Mouse (Mus musculus) forebrain, embryonic 15.5 days (tissue): ENCODE measurements around the gene Osbpl2. TPM values are rescaled to one million over a fixed set of nuclear protein-coding genes. Genes with fewer than 3 reads are reported as not detected.

Experiments used
- ATAC-seq: fragments of 200-750 bp; cut with Nextera tagmentation; replicated peaks from 2 replicates; pipeline ENCODE4 v1.8.0; 2017; ENCODE audit warnings: mild to moderate bottlenecking, moderate TSS enrichment, moderate library complexity
- H3K27ac ChIP-seq: fragments of 300-500 bp; sonication (generic); replicated peaks from 2 replicates; pipeline ENCODE4 v1.5.1; 2015; ENCODE audit warnings: mild to moderate bottlenecking, inconsistent platforms
- H3K27me3 ChIP-seq: fragments of 300-500 bp; sonication (generic); 2 replicates; pipeline ENCODE4 v1.6.1; 2015; ENCODE audit warnings: inconsistent platforms
- H3K36me3 ChIP-seq: fragments of 300-500 bp; sonication (generic); 2 replicates; pipeline ENCODE4 v1.6.1; 2015; ENCODE audit warnings: mild to moderate bottlenecking, inconsistent platforms
- H3K4me1 ChIP-seq: fragments of 300-500 bp; sonication (generic); 2 replicates; pipeline ENCODE4 v1.6.1; 2015; ENCODE audit warnings: inconsistent platforms
- H3K4me2 ChIP-seq: fragments of 300-500 bp; sonication (generic); replicated peaks from 2 replicates; pipeline ENCODE4 v1.6.1; 2015; ENCODE audit warnings: mild to moderate bottlenecking, inconsistent platforms
- H3K4me3 ChIP-seq: fragments of 300-500 bp; sonication (generic); 2 replicates; pipeline ENCODE4 v1.5.1; 2015; ENCODE audit warnings: mild to moderate bottlenecking, inconsistent platforms
- H3K9ac ChIP-seq: fragments of 300-500 bp; sonication (generic); replicated peaks from 2 replicates; pipeline ENCODE4 v1.6.1; 2015; ENCODE audit warnings: mild to moderate bottlenecking, inconsistent platforms
- H3K9me3 ChIP-seq: fragments of 300-500 bp; sonication (generic); 2 replicates; pipeline ENCODE4 v1.6.1; 2016; ENCODE audit warnings: inconsistent platforms
- WGBS: fragments of 180-500 bp; shearing (Covaris S2); methylation state at CpG from one replicate; pipeline ENCODE4 v1.1.7; 2015; ENCODE audit warnings: mixed read lengths; 5-methylcytosine and 5-hydroxymethylcytosine counted together
- polyA plus RNA-seq: library from polyadenylated mRNA; unstranded; fragments of >200 nt; fragmentation: Nextera tagmentation; extraction: Ambion mirVana; gene quantifications from 2 replicates; pipeline ENCODE4 v1.2.1, GENCODE M21; 2015

Osbpl2 gene
- polyA plus RNA-seq, 1 experiment from 2014 or later = 67.3 TPM

DNA sequence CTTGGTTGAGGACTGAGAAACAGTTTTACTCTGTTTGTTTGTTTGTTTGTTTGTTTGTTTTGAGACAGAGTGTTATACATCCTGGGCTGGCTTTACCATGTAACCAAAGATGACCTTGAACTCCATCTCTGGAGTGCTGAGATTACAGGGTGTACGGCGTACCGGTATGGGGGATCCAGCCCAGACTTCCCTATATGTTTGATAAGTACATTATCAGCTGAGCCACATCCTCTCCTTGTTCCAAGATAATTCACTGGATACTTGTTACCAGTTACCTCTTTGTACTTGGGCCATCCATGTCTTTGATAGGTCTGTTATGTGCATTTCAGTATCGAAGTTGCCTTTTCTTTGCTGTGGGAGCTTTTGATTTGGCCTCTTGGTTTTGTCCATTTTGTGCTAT, 14.1 kb downstream of the Osbpl2 start:
- H3K9me3 ChIP-seq = no peaks in the 10 kb centered on the region
- H3K4me2 ChIP-seq = no peak overlapping the region
- H3K36me3 ChIP-seq = 0 out of 2 replicates have a peak, but pooled peaks cover 3% of the 10 kb centered on the region
- no peak overlapping the region for H3K4me3 ChIP-seq
- 96% methylated on average over 4 of the region's 4 CpGs for WGBS
- H3K4me1 ChIP-seq = no peaks in the 10 kb centered on the region
- H3K9ac ChIP-seq = no peak overlapping the region
- no peak overlapping the region for H3K27ac ChIP-seq
- no peak for ATAC-seq
- no peaks in the 10 kb centered on the region for H3K27me3 ChIP-seq

DNA sequence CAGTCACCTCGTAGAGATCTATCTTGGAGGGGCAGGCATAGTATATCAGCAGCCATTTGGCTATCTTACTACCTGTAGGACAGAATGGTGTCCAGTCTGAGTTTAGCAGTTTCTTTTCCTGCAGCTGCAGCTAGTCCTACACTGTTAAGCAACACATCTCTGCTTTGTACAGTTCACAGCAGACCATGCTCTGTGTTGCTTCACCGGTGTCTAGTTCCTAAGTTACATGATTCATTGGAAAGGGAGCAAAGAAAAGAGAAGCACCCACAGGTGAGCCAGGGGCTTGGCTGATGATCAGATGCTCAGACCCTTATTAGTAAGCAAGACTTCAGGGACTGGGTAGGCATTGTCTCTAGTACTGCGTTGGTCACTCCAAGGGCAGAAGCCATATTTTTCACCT, 14.8 kb downstream of the Osbpl2 start:
- H3K4me3 ChIP-seq = no peak overlapping the region
- H3K27ac ChIP-seq = no peak overlapping the region
- no peaks in the 10 kb centered on the region for H3K27me3 ChIP-seq
- no peak overlapping the region for H3K9ac ChIP-seq
- H3K4me1 ChIP-seq = no peaks in the 10 kb centered on the region
- H3K4me2 ChIP-seq = no peak overlapping the region
- H3K36me3 ChIP-seq = 0 out of 2 replicates have a peak, but pooled peaks cover 8% of the 10 kb centered on the region
- ATAC-seq = no peak
- WGBS = 83% methylated on average over 3 of the region's 3 CpGs
- H3K9me3 ChIP-seq = no peaks in the 10 kb centered on the region

DNA sequence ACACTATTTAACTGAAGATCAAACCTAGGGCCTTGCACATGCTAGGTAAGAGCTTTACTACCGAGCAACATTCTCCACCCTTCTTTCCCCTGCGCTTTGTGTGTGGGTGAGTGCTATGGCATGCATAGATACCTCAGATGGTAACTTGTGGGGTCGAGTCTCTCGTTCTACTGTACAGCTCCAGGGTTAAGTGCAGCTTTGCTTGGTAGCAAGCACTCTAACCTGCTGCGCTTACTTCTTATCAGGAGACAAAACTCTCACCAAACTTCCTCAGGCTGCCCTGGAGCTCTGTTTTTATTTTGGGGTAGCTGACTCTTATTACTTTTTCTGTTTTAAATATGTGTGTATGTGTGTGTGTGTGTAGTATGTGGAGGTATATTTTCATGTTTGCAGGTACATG, 16.3 kb downstream of the Osbpl2 start:
- WGBS = 88% methylated on average over 5 of the region's 5 CpGs

DNA sequence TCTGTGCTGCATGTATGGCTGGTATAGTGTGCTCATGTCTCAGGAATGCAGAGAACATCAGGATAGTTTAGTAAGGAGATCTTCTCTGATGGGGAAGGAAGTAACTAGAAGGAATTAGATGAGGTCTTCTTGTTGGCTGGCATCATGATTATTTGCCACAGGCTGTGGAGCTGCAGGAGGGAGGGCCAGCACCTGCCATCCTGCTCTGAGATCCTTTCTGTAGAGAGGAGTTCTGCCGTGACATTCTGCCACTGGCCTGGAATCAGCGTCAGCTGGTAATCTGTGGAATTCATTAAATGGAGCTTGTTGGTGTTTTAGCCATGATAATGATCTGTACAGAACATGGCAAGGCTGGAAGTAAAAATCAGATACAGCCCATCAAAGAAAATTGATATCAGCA, 27.0 kb downstream of the Osbpl2 start:
- Histone ChIP-seq H3K9me3 (no peaks in the 10 kb centered on the region), H3K9ac (no peak overlapping the region), H3K27ac (no peak overlapping the region), H3K4me2 (no peak overlapping the region), H3K4me3 (no peak overlapping the region), H3K36me3 (peaks cover 60% of the 10 kb centered on the region), H3K4me1 (no peaks in the 10 kb centered on the region), H3K27me3 (no peaks in the 10 kb centered on the region)
- no peak for ATAC-seq
- WGBS = 84% methylated on average over 2 of the region's 2 CpGs

More for the DNA sequence above, 16.3 kb downstream of the Osbpl2 start:
- Histone ChIP-seq H3K9ac (no peak overlapping the region), H3K27me3 (no peaks in the 10 kb centered on the region), H3K36me3 (peaks cover 14% of the 10 kb centered on the region; the same call in 1 of the 2 replicates), H3K4me1 (no peaks in the 10 kb centered on the region), H3K27ac (no peak overlapping the region), H3K4me2 (no peak overlapping the region), H3K4me3 (no peak overlapping the region), H3K9me3 (no peaks in the 10 kb centered on the region)
- no peak for ATAC-seq

DNA sequence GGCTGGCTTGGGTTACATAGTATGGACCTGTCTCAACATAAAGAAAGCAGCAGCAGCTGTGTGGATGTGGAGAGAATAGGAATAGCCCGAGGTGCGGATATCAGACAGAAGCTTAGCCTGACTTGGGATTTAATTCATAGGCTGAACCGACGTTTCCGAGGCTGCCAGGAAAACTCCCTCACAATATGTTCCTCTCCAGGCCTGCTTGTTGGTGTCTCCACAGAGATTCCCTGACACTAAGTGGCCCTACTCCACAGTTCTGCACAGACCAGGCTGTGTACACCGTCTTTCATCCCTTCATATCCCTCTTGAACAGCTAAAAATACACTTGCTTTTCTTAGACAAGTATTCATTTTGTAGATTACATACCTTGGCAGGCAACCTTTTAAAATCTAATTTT, 28.3 kb downstream of the Osbpl2 start:
- peaks cover 59% of the 10 kb centered on the region for H3K36me3 ChIP-seq
- H3K27ac ChIP-seq = no peak overlapping the region
- H3K27me3 ChIP-seq = no peaks in the 10 kb centered on the region
- ATAC-seq = no peak
- H3K9ac ChIP-seq = no peak overlapping the region
- H3K4me1 ChIP-seq = no peaks in the 10 kb centered on the region
- H3K4me2 ChIP-seq = no peak overlapping the region
- no peaks in the 10 kb centered on the region for H3K9me3 ChIP-seq
- WGBS = 87% methylated on average over 6 of the region's 6 CpGs
- no peak overlapping the region for H3K4me3 ChIP-seq

DNA sequence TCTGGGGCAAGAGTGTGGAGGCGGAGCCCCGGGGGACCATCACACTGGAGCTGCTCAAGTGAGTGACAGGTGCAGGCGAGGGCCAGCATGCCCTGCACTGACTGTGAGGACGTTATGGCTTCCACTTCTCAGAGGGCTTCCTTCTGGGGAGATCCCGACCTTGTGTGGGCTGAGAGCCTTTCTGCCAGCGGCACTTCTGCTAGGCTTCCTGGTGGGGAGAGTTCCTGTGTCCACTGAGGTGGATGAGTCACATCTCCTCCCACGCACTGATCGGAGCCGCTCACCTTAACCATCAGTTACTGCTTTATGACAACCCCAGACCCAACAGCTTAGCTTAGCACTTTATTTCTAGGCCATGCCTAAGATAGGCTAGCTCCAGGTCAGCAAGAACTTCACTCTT, 29.4 kb downstream of the Osbpl2 start:
- Histone ChIP-seq H3K4me2 (no peak overlapping the region), H3K4me3 (no peak overlapping the region), H3K9me3 (no peaks in the 10 kb centered on the region), H3K4me1 (no peaks in the 10 kb centered on the region), H3K9ac (no peak overlapping the region), H3K27me3 (no peaks in the 10 kb centered on the region), H3K36me3 (peaks cover 64% of the 10 kb centered on the region), H3K27ac (no peak overlapping the region)
- ATAC-seq = no peak
- WGBS = 91% methylated on average over 9 of the region's 9 CpGs

DNA sequence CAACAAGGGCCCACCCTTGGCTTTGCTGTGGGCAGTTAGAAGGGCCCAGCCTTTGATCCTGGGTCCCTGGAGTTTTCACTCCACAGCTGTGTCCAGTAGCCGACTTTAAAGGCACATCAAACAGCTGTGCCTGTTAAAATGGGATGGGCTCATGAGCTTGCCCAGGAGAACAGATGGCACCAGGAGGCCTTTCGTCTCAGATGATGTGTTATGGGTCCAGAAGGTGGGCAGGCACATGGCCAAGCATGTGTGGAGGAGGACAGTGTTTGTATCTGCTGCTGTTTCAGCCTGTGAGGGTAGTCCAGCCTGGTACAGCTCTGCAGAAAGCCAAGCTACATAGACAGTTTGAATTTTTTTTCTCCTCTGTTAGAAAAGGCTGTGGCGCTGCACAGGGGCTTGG, 35.7 kb downstream of the Osbpl2 start:
- WGBS = 72% methylated on average over 3 of the region's 3 CpGs
- Histone ChIP-seq H3K9me3 (no peaks in the 10 kb centered on the region), H3K4me1 (no peaks in the 10 kb centered on the region), H3K4me2 (no peak overlapping the region), H3K9ac (no peak overlapping the region), H3K4me3 (no peak overlapping the region), H3K36me3 (peaks cover 70% of the 10 kb centered on the region), H3K27ac (no peak overlapping the region), H3K27me3 (no peaks in the 10 kb centered on the region)
- ATAC-seq = no peak

DNA sequence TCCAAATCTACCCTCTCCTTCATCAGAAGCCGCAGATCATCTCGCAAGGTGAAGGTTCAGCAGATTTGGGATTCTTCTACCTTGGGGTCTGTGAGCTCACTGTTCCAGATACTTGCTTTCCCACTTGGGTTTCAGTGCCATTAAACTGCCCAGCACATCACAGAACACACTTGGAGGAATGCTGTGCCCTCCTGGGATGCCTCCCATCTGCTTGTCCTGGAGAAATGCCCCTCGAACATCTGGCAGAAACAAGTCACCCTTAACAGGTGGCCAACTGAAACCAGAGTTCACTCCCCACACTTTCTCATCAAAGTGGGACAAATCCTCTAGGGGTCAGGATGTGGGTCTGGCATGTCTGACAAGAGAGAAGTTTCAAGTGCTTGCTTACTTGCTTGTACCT, 39.5 kb downstream of the Osbpl2 start:
- Histone ChIP-seq H3K9ac (no peak overlapping the region), H3K27ac (no peak overlapping the region), H3K36me3 (peaks cover 81% of the 10 kb centered on the region), H3K4me3 (no peak overlapping the region), H3K27me3 (no peaks in the 10 kb centered on the region), H3K9me3 (no peaks in the 10 kb centered on the region), H3K4me2 (no peak overlapping the region), H3K4me1 (no peaks in the 10 kb centered on the region)
- ATAC-seq = no peak
- WGBS = 92% methylated on average over 3 of the region's 3 CpGs

DNA sequence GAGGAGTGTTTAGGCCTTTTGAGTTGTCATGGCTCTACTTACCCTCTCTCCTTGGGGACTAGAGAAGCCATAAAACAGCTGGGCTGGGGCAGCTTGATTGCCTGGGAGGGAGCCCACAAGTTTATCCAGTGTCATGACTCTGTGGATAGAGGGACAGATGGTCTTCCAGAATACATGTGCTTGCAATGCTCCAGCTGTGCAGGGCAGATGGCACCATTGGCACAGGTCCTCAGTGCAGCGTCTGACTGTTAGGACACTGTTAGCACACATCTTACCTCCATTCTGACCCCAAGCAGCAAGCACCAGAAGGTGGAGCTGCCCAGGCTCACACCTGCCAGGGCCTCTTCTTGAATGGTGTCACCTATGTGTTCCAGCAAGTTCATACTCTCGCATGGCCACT, 46.7 kb downstream of the Osbpl2 start:
- H3K27me3 ChIP-seq = no peaks in the 10 kb centered on the region
- H3K36me3 ChIP-seq = peaks cover 33% of the 10 kb centered on the region
- no peaks in the 10 kb centered on the region for H3K9me3 ChIP-seq
- no peak overlapping the region for H3K27ac ChIP-seq
- ATAC-seq = no peak
- no peak overlapping the region for H3K4me2 ChIP-seq
- no peak overlapping the region for H3K9ac ChIP-seq
- WGBS = 85% methylated on average over 2 of the region's 2 CpGs
- no peak overlapping the region for H3K4me3 ChIP-seq
- peaks cover 5% of the 10 kb centered on the region for H3K4me1 ChIP-seq

DNA sequence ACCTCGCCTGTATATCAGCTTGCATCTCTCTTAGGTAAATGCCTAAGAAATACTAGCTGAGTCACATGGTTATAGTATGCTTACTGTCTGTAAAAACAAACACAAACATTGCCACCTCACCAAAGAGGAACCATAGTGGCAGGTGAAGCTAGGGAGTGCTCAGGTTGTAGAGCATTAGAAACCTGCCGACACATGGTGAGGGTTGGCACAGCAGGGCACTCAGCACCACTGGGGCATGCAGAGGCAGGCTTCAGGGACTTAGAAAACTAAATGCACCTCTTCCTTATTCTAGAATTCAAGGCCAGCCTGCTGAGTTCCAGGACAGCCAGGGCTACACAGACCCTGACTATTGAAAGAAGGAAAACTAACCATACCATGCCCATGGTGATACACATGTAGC, 47.8 kb downstream of the Osbpl2 start:
- Histone ChIP-seq H3K4me1 (peaks cover 8% of the 10 kb centered on the region), H3K4me2 (no peak overlapping the region)
- 88% methylated on average over 2 of the region's 2 CpGs for WGBS

DNA sequence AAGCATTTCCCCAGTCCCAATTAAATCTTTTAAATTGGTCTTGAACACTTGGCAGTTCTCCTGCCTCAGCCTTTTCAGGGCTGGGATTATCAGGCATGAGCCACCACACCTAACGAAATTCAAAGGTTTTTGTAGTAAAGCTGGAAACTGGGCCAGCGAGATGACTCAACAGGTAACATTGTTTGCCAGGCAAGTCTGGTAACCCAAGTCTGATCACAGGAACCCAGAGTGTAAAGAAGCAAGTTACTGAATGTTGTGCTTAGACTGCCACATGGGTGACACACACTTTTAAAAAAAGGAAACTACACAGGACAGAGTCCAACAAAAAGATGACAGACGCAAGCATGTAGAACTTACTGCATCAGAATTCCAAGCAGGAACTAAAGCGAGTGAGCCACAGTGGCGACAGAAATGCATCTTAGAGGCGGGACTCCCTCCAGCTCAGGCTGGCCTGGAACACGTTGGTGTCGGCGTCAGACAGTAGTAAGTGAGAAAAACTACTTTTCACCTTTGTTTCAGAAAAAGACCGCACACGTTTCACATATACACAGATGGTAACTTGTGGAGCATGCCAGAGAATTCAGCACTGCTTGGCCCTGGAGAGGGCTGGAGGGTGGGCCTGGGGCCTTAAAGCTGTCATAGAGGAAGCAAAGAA, 51.2 kb downstream of the Osbpl2 start:
- Histone ChIP-seq H3K9ac (no peak overlapping the region), H3K4me1 (peaks cover 24% of the 10 kb centered on the region), H3K4me2 (no peak overlapping the region), H3K4me3 (no peak overlapping the region), H3K27me3 (no peaks in the 10 kb centered on the region), H3K27ac (peak overlapping the region; percentile 68), H3K36me3 (peaks cover 14% of the 10 kb centered on the region), H3K9me3 (no peaks in the 10 kb centered on the region)
- WGBS = 71% methylated on average over 11 of the region's 11 CpGs
- ATAC-seq = no peak

More for the DNA sequence above, 47.8 kb downstream of the Osbpl2 start:
- no peaks in the 10 kb centered on the region for H3K27me3 ChIP-seq
- H3K4me3 ChIP-seq = no peak overlapping the region
- no peak overlapping the region for H3K27ac ChIP-seq
- H3K9ac ChIP-seq = no peak overlapping the region
- no peak for ATAC-seq
- peaks cover 24% of the 10 kb centered on the region for H3K36me3 ChIP-seq
- H3K9me3 ChIP-seq = no peaks in the 10 kb centered on the region

DNA sequence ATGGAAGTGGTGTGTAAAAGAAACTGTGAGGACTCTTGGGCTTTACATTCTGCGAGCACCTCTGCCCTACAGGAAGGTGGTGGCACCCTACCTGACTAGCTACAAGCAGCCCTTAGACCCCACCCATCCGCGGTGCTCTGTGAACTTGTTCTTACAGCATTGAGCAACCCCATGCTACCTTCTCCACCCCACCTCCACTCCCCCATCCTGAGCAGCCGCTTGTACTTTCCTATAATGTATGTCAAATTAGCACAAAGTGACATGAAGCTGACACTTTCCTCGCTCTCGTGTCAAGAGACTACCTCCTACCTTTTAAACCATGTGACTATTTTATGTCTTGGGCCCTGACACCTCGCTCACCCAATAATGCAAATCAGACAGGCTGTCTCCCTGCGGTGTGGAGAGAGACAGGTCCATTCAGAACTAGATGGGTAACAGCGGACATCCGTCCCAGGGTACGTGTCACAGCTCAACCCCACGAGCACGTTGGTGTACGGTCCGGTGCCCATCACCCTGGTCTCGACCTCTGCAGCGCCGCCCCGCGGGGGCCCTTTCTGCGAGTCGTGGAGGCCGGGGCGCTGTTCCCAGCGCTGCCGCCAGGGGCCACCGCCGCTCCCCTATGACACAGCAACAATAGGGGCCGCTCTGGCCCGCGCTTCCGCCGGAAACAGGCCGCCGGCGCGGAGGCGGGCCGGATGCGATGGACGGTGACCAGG, 51.9 kb downstream of the Osbpl2 start, which contains the start of gene Adrm1:
Gene Adrm1 (plus strand): TSS at position 680 of the 716 bp plus-strand sequence.
- H3K27ac ChIP-seq = peak within 1 kb of the TSS; percentile 90
- peaks cover 24% of the 10 kb centered on the region for H3K4me1 ChIP-seq
- ATAC-seq = peak; percentile 99
- peak within 1 kb of the TSS; percentile 97 for H3K4me2 ChIP-seq
- no peaks in the 10 kb centered on the region for H3K9me3 ChIP-seq
- no peaks in the 10 kb centered on the region for H3K27me3 ChIP-seq
- peaks cover 20% of the 10 kb centered on the region for H3K36me3 ChIP-seq
- H3K9ac ChIP-seq = peak within 1 kb of the TSS; percentile 89
- 5% methylated on average over 41 of the region's 41 CpGs for WGBS
- H3K4me3 ChIP-seq = peak within 1 kb of the TSS; percentile 86
